Mouse (Mus musculus) heart, adult 10 weeks (tissue): ENCODE data around the gene Olfr1261. TPM values are rescaled to one million over a fixed set of nuclear protein-coding genes. Genes with fewer than 3 reads are reported as not detected.

Experiments
- polyA plus RNA-seq: library from polyadenylated mRNA; stranded (reverse); fragments of 350-450 nt; fragmentation: Illumina TruSeq; extraction: RNeasy Lipid Tissue Mini Kit (QIAGEN cat#74804); gene quantifications from one replicate; pipeline ENCODE4 v1.2.3, GENCODE M21; 2014; ENCODE audit warnings: low read depth, low replicate concordance

The Olfr1261 gene
- polyA plus RNA-seq: not detected

GRCm38 (mm10) chr2:89990921-89991320, at the start of gene Olfr1261:
Gene Olfr1261, plus strand, starts transcription at chr2:89991221.

DNA sequence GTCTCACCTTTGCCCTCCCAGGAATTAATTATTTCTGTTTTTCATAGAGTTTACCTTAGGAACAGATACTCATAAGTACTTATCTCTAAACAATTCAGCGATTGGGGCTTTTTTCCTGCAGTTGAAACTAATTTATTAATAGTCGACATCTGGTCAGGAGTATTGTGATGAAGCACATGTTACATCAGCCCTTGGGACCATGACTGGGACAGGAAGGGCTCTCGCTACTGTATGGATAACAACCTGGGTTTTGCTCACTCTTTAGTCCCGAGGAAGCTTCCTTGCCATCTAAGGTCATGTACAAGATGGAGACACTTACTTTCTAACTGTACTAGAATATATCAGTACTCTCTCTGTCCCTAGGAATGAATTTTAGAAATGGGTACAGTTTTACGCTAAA, 42.5 kb upstream of the Olfr1261 start, which contains the start of gene Olfr1259:
Gene Olfr1259, minus strand, starts transcription at position 101 of the 400 bp plus-strand sequence.

GRCm38 (mm10) chr2:89974184-89974583, 16.8 kb upstream of the Olfr1261 start, which contains the start of gene Olfr1260:
Gene Olfr1260, plus strand, starts transcription at chr2:89974340.

GRCm38 (mm10) chr2:89999845-90000244, 8.8 kb downstream of the Olfr1261 start, which contains the start of gene Olfr1262:
Gene Olfr1262, plus strand, starts transcription at chr2:90000145.

GRCm38 (mm10) chr2:90011831-90012230, 20.8 kb downstream of the Olfr1261 start, which contains the start of gene Olfr1263:
Gene Olfr1263, plus strand, starts transcription at chr2:90012131.

GRCm38 (mm10) chr2:90025477-90025876, 34.5 kb downstream of the Olfr1261 start, which contains the start of gene Olfr1264:
Gene Olfr1264, minus strand, starts transcription at chr2:90025577.

DNA sequence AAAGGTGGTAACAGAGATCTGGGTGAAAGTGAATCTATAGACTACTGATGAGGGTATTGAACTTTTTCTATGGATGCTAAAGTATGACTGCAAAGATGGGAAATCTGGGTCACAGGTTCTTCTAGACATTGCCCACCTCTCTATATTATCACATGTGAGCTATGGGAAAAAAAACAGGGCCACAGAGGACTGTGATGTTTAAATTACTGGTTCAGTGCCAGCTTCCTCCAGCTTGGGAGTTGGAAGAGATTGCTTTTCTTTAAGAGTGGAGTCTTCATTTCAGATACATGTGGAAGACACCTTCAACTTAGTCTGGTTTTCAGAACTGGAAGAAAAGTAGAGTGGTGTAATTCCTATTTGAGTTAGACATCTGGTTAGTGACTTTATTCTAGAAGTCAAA, 44.0 kb downstream of the Olfr1261 start, which contains the start of gene Olfr1265:
Gene Olfr1265, plus strand, starts transcription at position 301 of the 400 bp plus-strand sequence.

Other genes starting within 250 kb of the Olfr1261 start
- not detected for gene Olfr1253, start 234.1 kb upstream of the Olfr1261 start, polyA plus RNA-seq
- gene Olfr1254, start 197.6 kb upstream of the Olfr1261 start, polyA plus RNA-seq: not detected
- not detected for gene Olfr1255, start 179.2 kb upstream of the Olfr1261 start, polyA plus RNA-seq
- not detected for gene Olfr1256, start 149.7 kb upstream of the Olfr1261 start, polyA plus RNA-seq
- not detected for gene Olfr48, start 143.0 kb upstream of the Olfr1261 start, polyA plus RNA-seq
- gene Olfr1257, start 112.8 kb upstream of the Olfr1261 start, polyA plus RNA-seq: not detected
- gene Olfr1258, start 63.9 kb upstream of the Olfr1261 start, polyA plus RNA-seq: not detected
- not detected for gene Olfr1259, start 42.6 kb upstream of the Olfr1261 start, polyA plus RNA-seq
- gene Olfr1260, start 16.9 kb upstream of the Olfr1261 start, polyA plus RNA-seq: not detected
- not detected for gene Olfr1262, start 8.9 kb downstream of the Olfr1261 start, polyA plus RNA-seq
- not detected for gene Olfr1263, start 20.9 kb downstream of the Olfr1261 start, polyA plus RNA-seq
- not detected for gene Olfr1264, start 34.4 kb downstream of the Olfr1261 start, polyA plus RNA-seq
- not detected for gene Olfr1265, start 44.1 kb downstream of the Olfr1261 start, polyA plus RNA-seq
- not detected for gene Olfr140, start 72.4 kb downstream of the Olfr1261 start, polyA plus RNA-seq
- not detected for gene Olfr1269, start 130.2 kb downstream of the Olfr1261 start, polyA plus RNA-seq
- not detected for gene Olfr32, start 151.1 kb downstream of the Olfr1261 start, polyA plus RNA-seq
- not detected for gene Olfr1270, start 161.9 kb downstream of the Olfr1261 start, polyA plus RNA-seq
- not detected for gene Olfr1506, start 233.3 kb downstream of the Olfr1261 start, polyA plus RNA-seq